Mouse (Mus musculus): ENCODE results near the gene Selplg. TPM values are rescaled to one million over a fixed set of nuclear protein-coding genes. Genes with fewer than 3 reads are reported as not detected.
"Not testable (repeated sequence)": the region's sequence is repeated elsewhere in the genome, so short reads cannot be mapped to it uniquely, and the experiment has no call there.

The Selplg gene
- polyA plus RNA-seq, 1 experiment from 2014 or later, result 2.3 TPM

DNA sequence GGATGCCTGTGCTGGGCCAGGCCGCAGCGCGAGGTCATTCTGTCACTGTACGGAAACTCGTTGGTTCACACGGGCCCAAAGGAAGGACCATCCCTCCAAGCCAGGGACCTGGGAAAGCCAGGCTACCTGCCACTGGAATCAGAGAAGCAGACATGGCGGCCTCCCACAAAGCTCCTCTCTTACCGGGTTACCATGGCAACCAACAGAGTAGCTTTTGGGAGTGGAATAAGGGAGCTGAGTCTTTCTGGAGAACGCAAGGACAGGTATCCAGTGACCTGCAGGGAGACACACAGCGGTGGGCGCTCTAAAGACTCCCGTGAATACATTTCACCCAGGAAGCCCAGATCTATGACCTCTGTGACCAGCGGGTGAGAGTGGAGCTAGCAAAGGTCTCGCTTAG lies 13.9 kb downstream of the Selplg start:
- Histone ChIP-seq H3K27me3 (ENCODE audit: control insufficient read depth, insufficient read depth, low read length) (no peaks in the 10 kb centered on the region), H3K4me2 (ENCODE audit: low read length) (no peak overlapping the region), H3K27ac (replicated peaks in 1 of 2; ENCODE audit: control insufficient read depth in 1 of 2, insufficient read depth in 1 of 2, low read depth in 2 of 2, low read length in 2 of 2) (no peak overlapping the region), H3K4me1 (ENCODE audit: control insufficient read depth in 2 of 2, insufficient read depth in 2 of 2, low read length in 2 of 2) (no peaks in the 10 kb centered on the region), H3K9me3 (ENCODE audit: control insufficient read depth, low read length) (no peaks in the 10 kb centered on the region), H3K4me3 (ENCODE audit: control insufficient read depth in 1 of 2, insufficient read depth in 1 of 2, low read depth in 1 of 2, low read length in 2 of 2) (no peak overlapping the region), H3K9ac (ENCODE audit: low read length) (no peak overlapping the region), H3K36me3 (ENCODE audit: control insufficient read depth, insufficient read depth, low read length) (no peaks in the 10 kb centered on the region)
- WGBS, result 66% methylated on average over 14 of the region's 14 CpGs
- no peak for ATAC-seq (ENCODE audit: insufficient number of reproducible peaks, insufficient read depth, low FRiP score, low read depth)

DNA sequence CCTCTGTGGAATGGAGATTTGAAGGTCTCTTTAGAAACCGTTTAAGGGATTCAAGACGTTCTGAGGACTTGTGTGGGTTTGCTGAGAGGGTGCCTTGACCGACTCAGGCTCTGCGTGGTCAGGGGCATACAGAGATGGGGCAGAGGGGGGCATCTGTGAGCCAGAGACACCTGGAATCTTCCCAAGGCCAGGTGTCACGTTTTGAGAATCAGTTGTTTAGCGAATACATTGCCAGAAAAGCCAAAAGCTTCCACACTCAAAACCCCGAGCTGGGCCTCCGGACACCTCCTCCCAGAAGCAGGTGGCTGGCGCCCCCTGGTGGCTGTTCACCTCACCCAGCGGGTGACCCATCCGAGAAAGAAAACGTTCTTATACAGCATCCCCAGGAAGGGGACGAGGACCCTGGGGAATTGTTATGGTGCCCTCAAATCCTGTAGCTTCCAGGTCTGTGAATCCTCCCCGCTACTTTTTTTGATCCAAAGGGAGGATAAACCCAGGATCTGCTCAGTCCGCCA lies 16.7 kb downstream of the Selplg start:
- WGBS, result 12% methylated on average over 15 of the region's 15 CpGs
- Histone ChIP-seq H3K4me1 (ENCODE audit: control insufficient read depth in 2 of 2, insufficient read depth in 2 of 2, low read length in 2 of 2) (no peaks in the 10 kb centered on the region), H3K4me2 (ENCODE audit: low read length) (no peak overlapping the region; the same call in 1 of the 2 replicates), H3K9ac (ENCODE audit: low read length) (no peak overlapping the region), H3K36me3 (ENCODE audit: control insufficient read depth, insufficient read depth, low read length) (no peaks in the 10 kb centered on the region), H3K27me3 (ENCODE audit: control insufficient read depth, insufficient read depth, low read length) (no peaks in the 10 kb centered on the region), H3K27ac (replicated peaks in 1 of 2; ENCODE audit: control insufficient read depth in 1 of 2, insufficient read depth in 1 of 2, low read depth in 2 of 2, low read length in 2 of 2) (no peak overlapping the region), H3K4me3 (ENCODE audit: control insufficient read depth in 1 of 2, insufficient read depth in 1 of 2, low read depth in 1 of 2, low read length in 2 of 2) (no peak overlapping the region), H3K9me3 (ENCODE audit: control insufficient read depth, low read length) (0 out of 2 replicates have a peak, but pooled peaks cover 3% of the 10 kb centered on the region)
- ATAC-seq (ENCODE audit: insufficient number of reproducible peaks, insufficient read depth, low FRiP score, low read depth), result no peak

DNA sequence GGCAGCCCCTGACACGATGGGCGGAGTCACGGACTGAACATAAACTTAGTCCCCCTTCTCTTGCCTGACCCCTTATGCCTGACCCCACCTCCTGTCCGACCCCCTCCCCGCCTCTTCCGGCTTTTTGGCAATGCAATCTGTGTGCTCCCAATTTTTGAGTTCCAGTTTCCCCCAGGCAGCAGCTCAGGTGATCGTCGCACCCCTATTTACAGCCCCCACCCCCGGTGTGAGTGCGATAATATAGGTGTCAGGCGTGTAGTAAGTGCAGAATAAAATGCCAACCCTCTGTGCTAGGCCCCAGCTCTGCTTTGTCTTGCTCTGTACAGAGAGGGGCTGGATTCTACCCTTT lies 17.4 kb downstream of the Selplg start:
- no peak overlapping the region for H3K9ac ChIP-seq (ENCODE audit: low read length)
- no peak for ATAC-seq (ENCODE audit: insufficient number of reproducible peaks, insufficient read depth, low FRiP score, low read depth)
- no peaks in the 10 kb centered on the region for H3K4me1 ChIP-seq (ENCODE audit: control insufficient read depth in 2 of 2, insufficient read depth in 2 of 2, low read length in 2 of 2)
- no peaks in the 10 kb centered on the region for H3K36me3 ChIP-seq (ENCODE audit: control insufficient read depth, insufficient read depth, low read length)
- H3K9me3 ChIP-seq (ENCODE audit: control insufficient read depth, low read length), result 0 out of 2 replicates have a peak, but pooled peaks cover 3% of the 10 kb centered on the region
- no peaks in the 10 kb centered on the region for H3K27me3 ChIP-seq (ENCODE audit: control insufficient read depth, insufficient read depth, low read length)
- WGBS, result 46% methylated on average over 11 of the region's 11 CpGs
- H3K4me3 ChIP-seq (ENCODE audit: control insufficient read depth in 1 of 2, insufficient read depth in 1 of 2, low read depth in 1 of 2, low read length in 2 of 2), result no peak overlapping the region
- no peak overlapping the region for H3K27ac ChIP-seq (replicated peaks in 1 of 2; ENCODE audit: control insufficient read depth in 1 of 2, insufficient read depth in 1 of 2, low read depth in 2 of 2, low read length in 2 of 2)
- H3K4me2 ChIP-seq (ENCODE audit: low read length), result no peak overlapping the region

DNA sequence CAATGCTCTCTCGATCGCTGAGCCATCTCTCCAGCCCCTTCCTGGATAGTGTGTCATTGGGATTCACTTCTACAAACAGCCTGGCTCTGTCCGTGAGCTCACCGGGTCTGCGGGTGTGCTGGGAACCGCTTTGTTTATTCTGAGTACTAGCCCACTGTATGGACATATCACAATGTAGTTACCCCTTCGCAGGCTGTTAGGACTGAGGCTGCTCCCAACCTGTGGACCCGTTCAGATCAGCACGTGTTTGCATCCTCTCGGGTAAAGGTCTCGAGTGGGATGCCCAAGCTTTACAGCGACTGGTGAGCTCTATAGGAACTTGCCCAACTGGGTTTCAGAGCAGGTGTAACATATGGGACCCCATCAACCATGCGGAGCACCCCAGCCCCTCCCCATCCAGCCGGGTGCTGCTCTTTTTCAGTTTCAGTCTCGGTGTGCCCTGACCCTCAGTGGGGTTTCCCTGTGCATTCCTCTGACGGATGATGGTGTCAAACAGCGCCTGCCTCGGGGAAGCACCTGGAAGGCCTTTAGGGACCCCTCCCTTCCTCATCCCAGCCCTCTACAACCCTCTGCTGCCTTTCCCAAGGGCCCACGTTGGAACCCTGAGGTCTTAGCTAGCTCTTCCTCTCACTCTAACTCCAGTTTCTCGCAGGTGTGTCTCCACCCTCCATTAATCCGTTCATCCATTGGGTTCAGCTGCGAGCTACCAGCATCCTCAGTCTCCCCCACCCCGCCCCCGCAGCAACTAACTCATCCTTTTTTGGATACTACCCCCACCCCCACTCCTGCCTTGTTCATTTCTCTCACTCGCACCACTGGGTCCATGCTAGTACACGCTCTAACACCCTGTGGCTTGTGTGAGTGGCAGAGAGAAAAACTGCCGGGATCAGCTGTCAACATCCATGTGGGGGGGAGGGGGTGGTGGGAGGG lies 18.1 kb downstream of the Selplg start:
- Histone ChIP-seq H3K36me3 (ENCODE audit: control insufficient read depth, insufficient read depth, low read length) (no peaks in the 10 kb centered on the region), H3K9ac (ENCODE audit: low read length) (no peak overlapping the region), H3K27me3 (ENCODE audit: control insufficient read depth, insufficient read depth, low read length) (no peaks in the 10 kb centered on the region), H3K9me3 (ENCODE audit: control insufficient read depth, low read length) (0 out of 2 replicates have a peak, but pooled peaks cover 3% of the 10 kb centered on the region), H3K4me2 (ENCODE audit: low read length) (no peak overlapping the region), H3K4me3 (ENCODE audit: control insufficient read depth in 1 of 2, insufficient read depth in 1 of 2, low read depth in 1 of 2, low read length in 2 of 2) (no peak overlapping the region), H3K4me1 (ENCODE audit: control insufficient read depth in 2 of 2, insufficient read depth in 2 of 2, low read length in 2 of 2) (no peaks in the 10 kb centered on the region), H3K27ac (replicated peaks in 1 of 2; ENCODE audit: control insufficient read depth in 1 of 2, insufficient read depth in 1 of 2, low read depth in 2 of 2, low read length in 2 of 2) (no peak overlapping the region)
- ATAC-seq (ENCODE audit: insufficient number of reproducible peaks, insufficient read depth, low FRiP score, low read depth), result no peak
- WGBS, result 29% methylated on average over 27 of the region's 27 CpGs

DNA sequence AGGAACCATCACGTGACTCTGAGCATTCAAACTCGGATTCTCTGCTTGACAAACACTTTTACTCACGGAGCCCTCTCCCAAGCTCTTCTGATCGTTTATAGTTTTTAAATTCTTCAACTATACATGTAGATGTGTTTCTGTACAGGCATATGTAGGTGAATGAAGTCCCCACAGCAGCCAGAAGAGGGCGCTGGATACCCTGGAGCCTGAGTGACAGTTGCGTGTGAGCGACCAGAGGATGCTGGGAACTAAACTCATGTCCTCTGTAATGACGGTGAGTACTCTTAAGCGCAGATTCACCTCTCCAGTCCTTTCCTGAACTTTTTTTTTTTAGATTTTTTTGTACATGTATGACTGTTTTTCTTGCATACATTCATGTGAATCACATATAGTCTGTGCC lies 18.8 kb downstream of the Selplg start:
- Histone ChIP-seq H3K4me3 (ENCODE audit: control insufficient read depth in 1 of 2, insufficient read depth in 1 of 2, low read depth in 1 of 2, low read length in 2 of 2) (no peak overlapping the region), H3K9ac (ENCODE audit: low read length) (no peak overlapping the region), H3K27ac (replicated peaks in 1 of 2; ENCODE audit: control insufficient read depth in 1 of 2, insufficient read depth in 1 of 2, low read depth in 2 of 2, low read length in 2 of 2) (no peak overlapping the region), H3K27me3 (ENCODE audit: control insufficient read depth, insufficient read depth, low read length) (no peaks in the 10 kb centered on the region), H3K36me3 (ENCODE audit: control insufficient read depth, insufficient read depth, low read length) (no peaks in the 10 kb centered on the region), H3K4me2 (ENCODE audit: low read length) (no peak overlapping the region), H3K9me3 (ENCODE audit: control insufficient read depth, low read length) (0 out of 2 replicates have a peak, but pooled peaks cover 3% of the 10 kb centered on the region), H3K4me1 (ENCODE audit: control insufficient read depth in 2 of 2, insufficient read depth in 2 of 2, low read length in 2 of 2) (no peaks in the 10 kb centered on the region)
- 19% methylated on average over 9 of the region's 9 CpGs for WGBS
- ATAC-seq (ENCODE audit: insufficient number of reproducible peaks, insufficient read depth, low FRiP score, low read depth), result no peak

DNA sequence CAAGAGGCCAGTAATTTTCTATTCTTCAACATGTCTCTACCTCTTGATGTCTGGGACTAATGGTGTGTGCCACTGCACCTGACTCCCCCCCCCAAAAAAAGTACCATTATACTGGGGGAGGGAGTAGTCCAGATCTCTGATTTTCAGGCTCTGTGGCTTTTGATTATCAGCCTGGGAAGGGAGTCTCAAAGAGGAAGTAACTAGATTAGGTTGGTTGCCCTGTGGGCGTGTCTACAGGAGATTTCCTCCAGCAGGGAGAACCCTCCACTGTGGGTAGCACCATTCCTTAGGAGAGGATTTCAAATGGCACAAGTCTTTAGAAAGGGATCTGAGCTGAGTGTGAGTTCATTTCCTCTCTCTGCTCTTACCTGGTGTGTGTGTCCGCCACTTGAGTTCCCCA lies 19.8 kb downstream of the Selplg start:
- Histone ChIP-seq H3K4me3 (ENCODE audit: control insufficient read depth in 1 of 2, insufficient read depth in 1 of 2, low read depth in 1 of 2, low read length in 2 of 2) (no peak overlapping the region), H3K27ac (replicated peaks in 1 of 2; ENCODE audit: control insufficient read depth in 1 of 2, insufficient read depth in 1 of 2, low read depth in 2 of 2, low read length in 2 of 2) (no peak overlapping the region), H3K4me2 (ENCODE audit: low read length) (no peak overlapping the region), H3K36me3 (ENCODE audit: control insufficient read depth, insufficient read depth, low read length) (no peaks in the 10 kb centered on the region), H3K4me1 (ENCODE audit: control insufficient read depth in 2 of 2, insufficient read depth in 2 of 2, low read length in 2 of 2) (peaks cover 2 to 5% of the 10 kb centered on the region in 2 experiments), H3K9me3 (ENCODE audit: control insufficient read depth, low read length) (0 out of 2 replicates have a peak, but pooled peaks cover 3% of the 10 kb centered on the region), H3K9ac (ENCODE audit: low read length) (no peak overlapping the region), H3K27me3 (ENCODE audit: control insufficient read depth, insufficient read depth, low read length) (no peaks in the 10 kb centered on the region)
- no peak for ATAC-seq (ENCODE audit: insufficient number of reproducible peaks, insufficient read depth, low FRiP score, low read depth)
- WGBS, result 88% methylated on average over 2 of the region's 2 CpGs

DNA sequence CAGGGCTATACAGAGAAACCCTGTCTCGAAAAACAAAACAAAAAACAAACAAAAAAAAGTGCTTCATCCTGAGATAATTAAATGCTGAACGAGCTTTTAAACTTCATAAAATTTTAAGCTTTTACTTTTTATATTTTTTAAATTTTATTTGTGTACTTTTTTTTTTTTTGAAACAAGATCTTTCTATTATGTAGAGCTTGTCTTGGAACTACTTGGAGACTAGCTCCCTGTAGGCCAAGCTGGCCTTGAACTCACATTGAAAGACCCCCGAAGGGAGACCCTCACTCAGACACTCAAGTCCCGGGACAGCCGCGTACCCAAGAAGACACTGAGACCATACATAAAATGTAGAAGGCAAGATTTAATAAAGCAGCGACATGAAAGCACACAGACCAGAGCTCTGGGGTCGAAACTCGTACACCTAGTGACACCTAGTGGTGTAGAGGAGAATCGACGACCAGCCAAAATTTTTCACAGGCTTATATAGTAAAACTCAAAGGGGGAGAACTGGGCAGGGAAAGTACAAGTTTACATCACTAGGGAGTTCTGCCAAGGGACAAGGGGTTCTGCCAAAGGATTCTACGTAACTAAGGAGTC lies 20.5 kb downstream of the Selplg start:
- H3K27me3 ChIP-seq (ENCODE audit: control insufficient read depth, insufficient read depth, low read length); H3K9ac ChIP-seq (ENCODE audit: low read length); H3K4me1 ChIP-seq (ENCODE audit: control insufficient read depth in 2 of 2, insufficient read depth in 2 of 2, low read length in 2 of 2); H3K4me3 ChIP-seq (ENCODE audit: control insufficient read depth in 1 of 2, insufficient read depth in 1 of 2, low read depth in 1 of 2, low read length in 2 of 2); H3K36me3 ChIP-seq (ENCODE audit: control insufficient read depth, insufficient read depth, low read length); H3K27ac ChIP-seq (replicated peaks in 1 of 2; ENCODE audit: control insufficient read depth in 1 of 2, insufficient read depth in 1 of 2, low read depth in 2 of 2, low read length in 2 of 2); ATAC-seq (ENCODE audit: insufficient number of reproducible peaks, insufficient read depth, low FRiP score, low read depth); H3K4me2 ChIP-seq (ENCODE audit: low read length); H3K9me3 ChIP-seq (ENCODE audit: control insufficient read depth, low read length): not testable (repeated sequence)
- WGBS, result 20% methylated on average over 11 of the region's 12 CpGs
